In genomic region chr5:39143648-39144047, GRCm38 (mm10) we compare ENCODE assay signal across 13 mouse cellular contexts.
DNase-seq lines count a peak whose midpoint lies in the region; ATAC-seq and TF ChIP-seq lines count a peak whose summit lies in the region.
"Had no signal": no experiment of that assay in that cellular context is flagged by ENCODE, and none has a peak within 500 bp of the region (broad histone marks: within the 10 kb centered on the region; RNA-seq: fewer than 3 reads in every experiment).

No protein-coding gene starts in this region.

- no peak overlapping the region for H3K9ac ChIP-seq in heart, embryonic 12.5 days
- no peak overlapping the region for H3K9ac ChIP-seq in heart, embryonic 11.5 days (ENCODE audit: low read depth, low read length)
- H3K9ac ChIP-seq in midbrain, postnatal 0 days (replicated peaks; ENCODE audit: low read length, poor library complexity, severe bottlenecking): no peak overlapping the region
- H3K9ac ChIP-seq in midbrain, embryonic 15.5 days: no peak overlapping the region
- no peak overlapping the region for H3K9ac ChIP-seq in intestine, embryonic 16.5 days (ENCODE audit: low read depth, low read length)
- H3K9ac ChIP-seq: limb, embryonic 13.5 days had no signal

- H3K4me3 ChIP-seq in heart, embryonic 12.5 days: no peak overlapping the region
- H3K4me3 ChIP-seq in heart, embryonic 11.5 days (ENCODE audit: low read depth, low read length): no peak overlapping the region
- no peak overlapping the region for H3K4me3 ChIP-seq in midbrain, postnatal 0 days (ENCODE audit: low read depth, low read length)
- no peak overlapping the region for H3K4me3 ChIP-seq in midbrain, embryonic 15.5 days
- no peak overlapping the region for H3K4me3 ChIP-seq in intestine, embryonic 16.5 days (ENCODE audit: low read length)
- H3K4me3 ChIP-seq: limb, embryonic 13.5 days; myocyte had no signal

- 28% methylated on average over 4 of the region's 4 CpGs for WGBS in heart, embryonic 12.5 days
- WGBS in heart, embryonic 11.5 days (ENCODE audit: insufficient replicate concordance): 45% methylated on average over 4 of the region's 4 CpGs
- WGBS in midbrain, postnatal 0 days: 68% methylated on average over 4 of the region's 4 CpGs
- 67% methylated on average over 4 of the region's 4 CpGs for WGBS in midbrain, embryonic 15.5 days
- 43% methylated on average over 4 of the region's 4 CpGs for WGBS in intestine, embryonic 16.5 days

- no peak overlapping the region for H3K27ac ChIP-seq in heart, embryonic 12.5 days (ENCODE audit: poor library complexity, severe bottlenecking)
- H3K27ac ChIP-seq in heart, embryonic 11.5 days (ENCODE audit: low read depth, low read length): no peak overlapping the region
- H3K27ac ChIP-seq in midbrain, postnatal 0 days (ENCODE audit: low read depth, low read length): no peak overlapping the region
- H3K27ac ChIP-seq in midbrain, embryonic 15.5 days: no peak overlapping the region
- H3K27ac ChIP-seq in intestine, embryonic 16.5 days (ENCODE audit: low read length): no peak overlapping the region
- H3K27ac ChIP-seq: limb, embryonic 13.5 days had no signal

- TF ChIP-seq POLR2A in brain, embryonic 14.5 days (IDR thresholded peaks at IDR 0.05; ENCODE audit: borderline replicate concordance, extremely low read depth, insufficient read depth, insufficient read length, poor library complexity, severe bottlenecking): no peak

- peaks cover 18% of the 10 kb centered on the region for H3K4me1 ChIP-seq in heart, embryonic 12.5 days (replicated peaks)
- no peaks in the 10 kb centered on the region for H3K4me1 ChIP-seq in heart, embryonic 11.5 days (ENCODE audit: control insufficient read depth, insufficient read depth, low read length)
- no peaks in the 10 kb centered on the region for H3K4me1 ChIP-seq in midbrain, postnatal 0 days (ENCODE audit: insufficient read depth, low read length)
- no peaks in the 10 kb centered on the region for H3K4me1 ChIP-seq in midbrain, embryonic 15.5 days
- H3K4me1 ChIP-seq in intestine, embryonic 16.5 days (ENCODE audit: control insufficient read depth, insufficient read depth, low read length): no peaks in the 10 kb centered on the region

- no peak for TF ChIP-seq CTCF in midbrain, postnatal 0 days (IDR thresholded peaks at IDR 0.05)
- no peak for TF ChIP-seq CTCF in brain, embryonic 14.5 days (IDR thresholded peaks at IDR 0.05; ENCODE audit: borderline replicate concordance, extremely low read depth, insufficient read depth, insufficient read length)

- ATAC-seq in heart, embryonic 12.5 days (ENCODE audit: insufficient number of reproducible peaks, low FRiP score): peak; percentile 72; the same call in 1 of the 2 replicates
- no peak for ATAC-seq in heart, embryonic 11.5 days (replicated peaks; ENCODE audit: insufficient number of reproducible peaks, low FRiP score, low TSS enrichment)
- ATAC-seq in midbrain, postnatal 0 days (ENCODE audit: low FRiP score): no peak
- ATAC-seq in midbrain, embryonic 15.5 days (replicated peaks): no peak
- peak; percentile 62; the same call in 1 of the 2 replicates for ATAC-seq in intestine, embryonic 16.5 days
- ATAC-seq: lung, postnatal 0 days had no signal

- no peak overlapping the region for H3K4me2 ChIP-seq in heart, embryonic 12.5 days
- no peak overlapping the region for H3K4me2 ChIP-seq in heart, embryonic 11.5 days
- H3K4me2 ChIP-seq in midbrain, postnatal 0 days (ENCODE audit: low read depth, low read length, poor library complexity, severe bottlenecking): no peak overlapping the region
- H3K4me2 ChIP-seq in midbrain, embryonic 15.5 days: no peak overlapping the region
- no peak overlapping the region for H3K4me2 ChIP-seq in intestine, embryonic 16.5 days (ENCODE audit: low read depth, low read length)
- H3K4me2 ChIP-seq: limb, embryonic 13.5 days had no signal

- no peaks in the 10 kb centered on the region for H3K9me3 ChIP-seq in heart, embryonic 12.5 days (replicated peaks)
- no peaks in the 10 kb centered on the region for H3K9me3 ChIP-seq in heart, embryonic 11.5 days (replicated peaks; ENCODE audit: control insufficient read depth, low read length)
- no peaks in the 10 kb centered on the region for H3K9me3 ChIP-seq in midbrain, postnatal 0 days (ENCODE audit: low read length)
- H3K9me3 ChIP-seq in midbrain, embryonic 15.5 days: no peaks in the 10 kb centered on the region
- no peaks in the 10 kb centered on the region for H3K9me3 ChIP-seq in intestine, embryonic 16.5 days (ENCODE audit: control insufficient read depth, low read length)
- H3K9me3 ChIP-seq: limb, embryonic 13.5 days had no signal

- H3K27me3 ChIP-seq in heart, embryonic 12.5 days (replicated peaks): no peaks in the 10 kb centered on the region
- no peaks in the 10 kb centered on the region for H3K27me3 ChIP-seq in heart, embryonic 11.5 days (ENCODE audit: control insufficient read depth, insufficient read depth, low read length)
- no peaks in the 10 kb centered on the region for H3K27me3 ChIP-seq in midbrain, postnatal 0 days (ENCODE audit: insufficient read depth, low read length)
- no peaks in the 10 kb centered on the region for H3K27me3 ChIP-seq in midbrain, embryonic 15.5 days (replicated peaks)
- no peaks in the 10 kb centered on the region for H3K27me3 ChIP-seq in intestine, embryonic 16.5 days (replicated peaks; ENCODE audit: control insufficient read depth, insufficient read depth, low read length)
- H3K27me3 ChIP-seq: limb, embryonic 13.5 days had no signal

- DNase-seq in midbrain, postnatal 0 days (ENCODE audit: low spot score): peak; percentile 58
- DNase-seq in brain, embryonic 14.5 days (ENCODE audit: low read depth): peak; percentile 44
- no peak for DNase-seq in natural killer cell, adult 2 months (ENCODE audit: low spot score in 2 of 2)
- no peak for DNase-seq in layer of hippocampus, postnatal 10 days (ENCODE audit: low spot score in 2 of 2)
- DNase-seq: right cerebral cortex, postnatal 25 days; thymus, adult 2 months had no signal

- H3K36me3 ChIP-seq in heart, embryonic 12.5 days: no peaks in the 10 kb centered on the region
- no peaks in the 10 kb centered on the region for H3K36me3 ChIP-seq in heart, embryonic 11.5 days (ENCODE audit: control insufficient read depth, insufficient read depth, low read length)
- H3K36me3 ChIP-seq in midbrain, postnatal 0 days (ENCODE audit: insufficient read depth, low read length): no peaks in the 10 kb centered on the region
- H3K36me3 ChIP-seq in midbrain, embryonic 15.5 days (replicated peaks): no peaks in the 10 kb centered on the region
- H3K36me3 ChIP-seq in intestine, embryonic 16.5 days (ENCODE audit: control insufficient read depth, insufficient read depth, low read length): no peaks in the 10 kb centered on the region
- H3K36me3 ChIP-seq: limb, embryonic 13.5 days had no signal

Comparison
In these comparisons a context has a peak if more than half of its experiments do, and no peak if none do; other contexts are left out.
1. ATAC-seq: peak in heart, embryonic 12.5 days (single experiment) and intestine, embryonic 16.5 days (single experiment); none in heart, embryonic 11.5 days (single experiment), midbrain, postnatal 0 days (single experiment) and midbrain, embryonic 15.5 days (single experiment).
2. DNase-seq: peak in midbrain, postnatal 0 days (single experiment) and brain, embryonic 14.5 days (single experiment); none in natural killer cell, adult 2 months (0 of 2) and layer of hippocampus, postnatal 10 days (0 of 2).